Mouse (Mus musculus) midbrain, embryonic 12.5 days (tissue): ENCODE results near the gene Gm11596. TPM values are rescaled to one million over a fixed set of nuclear protein-coding genes. Genes with fewer than 3 reads are reported as not detected.
"Not testable (repeated sequence)": the region's sequence is repeated elsewhere in the genome, so short reads cannot be mapped to it uniquely, and the experiment has no call there.

ENCODE experiments used
- ATAC-seq: fragments of 200-750 bp; cut with Nextera tagmentation; 2 replicates; pipeline ENCODE4 v1.8.0; 2017; ENCODE audit warnings: low read depth, moderate TSS enrichment, moderate library complexity; ENCODE audit not compliant: low FRiP score
- H3K27ac ChIP-seq: fragments of 300-500 bp; sonication (generic); replicated peaks from 2 replicates; pipeline ENCODE4 v1.5.1; 2016; ENCODE audit warnings: mild to moderate bottlenecking
- H3K27me3 ChIP-seq: fragments of 300-500 bp; sonication (generic); 2 replicates; pipeline ENCODE4 v1.6.1; 2016; ENCODE audit warnings: mild to moderate bottlenecking
- H3K36me3 ChIP-seq: fragments of 300-500 bp; sonication (generic); 2 replicates; pipeline ENCODE4 v1.6.1; 2016
- H3K4me1 ChIP-seq: fragments of 300-500 bp; sonication (generic); 2 replicates; pipeline ENCODE4 v1.6.1; 2016
- H3K4me2 ChIP-seq: fragments of 300-500 bp; sonication (generic); replicated peaks from 2 replicates; pipeline ENCODE4 v1.6.1; 2016; ENCODE audit warnings: mild to moderate bottlenecking, moderate library complexity
- H3K4me3 ChIP-seq: fragments of 300-500 bp; sonication (generic); 2 replicates; pipeline ENCODE4 v1.5.1; 2016; ENCODE audit warnings: mild to moderate bottlenecking
- H3K9ac ChIP-seq: fragments of 300-500 bp; sonication (generic); replicated peaks from 2 replicates; pipeline ENCODE4 v1.6.1; 2016; ENCODE audit warnings: mild to moderate bottlenecking, moderate library complexity
- H3K9me3 ChIP-seq: fragments of 300-500 bp; sonication (generic); 2 replicates; pipeline ENCODE4 v1.6.1; 2016; ENCODE audit warnings: mild to moderate bottlenecking
- WGBS: fragments of 180-500 bp; shearing (Covaris S2); methylation state at CpG from one replicate; pipeline ENCODE4 v1.1.7; 2016; 5-methylcytosine and 5-hydroxymethylcytosine counted together
- polyA plus RNA-seq: library from polyadenylated mRNA; unstranded; fragments of >200 nt; fragmentation: Nextera tagmentation; extraction: Ambion mirVana; gene quantifications from 2 replicates; pipeline ENCODE4 v1.2.1, GENCODE M21; 2016

Gm11596 gene
- polyA plus RNA-seq = not detected in 2 replicates

GRCm38 (mm10) chr11:99793367-99793766 is at the start of gene Gm11596:
Gene Gm11596 (minus strand): TSS chr11:99793467.
- ATAC-seq = no peak

GRCm38 (mm10) chr11:99842185-99842584 is 48.9 kb upstream of the Gm11596 start:
- H3K9me3 ChIP-seq = no peaks in the 10 kb centered on the region
- no peak for ATAC-seq
- no peak overlapping the region for H3K27ac ChIP-seq
- 62% methylated on average over 1 of the region's 1 CpGs for WGBS
- no peak overlapping the region for H3K4me2 ChIP-seq
- H3K4me1 ChIP-seq = peaks cover 8% of the 10 kb centered on the region; the same call in 1 of the 2 replicates
- no peaks in the 10 kb centered on the region for H3K36me3 ChIP-seq
- H3K4me3 ChIP-seq = no peak overlapping the region
- H3K27me3 ChIP-seq = no peaks in the 10 kb centered on the region
- no peak overlapping the region for H3K9ac ChIP-seq

More at GRCm38 (mm10) chr11:99793367-99793766, at the start of gene Gm11596:
- Histone ChIP-seq H3K27me3 (no peaks in the 10 kb centered on the region), H3K27ac (no peak within 1 kb of the TSS), H3K4me1 (no peaks in the 10 kb centered on the region), H3K9ac (no peak within 1 kb of the TSS), H3K9me3 (no peaks in the 10 kb centered on the region), H3K4me2 (no peak within 1 kb of the TSS), H3K4me3 (no peak within 1 kb of the TSS), H3K36me3 (no peaks in the 10 kb centered on the region)
- WGBS = 78% methylated on average over 2 of the region's 2 CpGs

- no peak within 1 kb of the TSS for H3K27ac ChIP-seq
- no peak for ATAC-seq
- no peak within 1 kb of the TSS for H3K9ac ChIP-seq
- no peaks in the 10 kb centered on the region for H3K36me3 ChIP-seq
- H3K27me3 ChIP-seq = no peaks in the 10 kb centered on the region
- WGBS = 92% methylated on average over 1 of the region's 1 CpGs
- H3K4me2 ChIP-seq = no peak within 1 kb of the TSS
- H3K4me1 ChIP-seq = peaks cover 8% of the 10 kb centered on the region; the same call in 1 of the 2 replicates
- no peaks in the 10 kb centered on the region for H3K9me3 ChIP-seq
- no peak within 1 kb of the TSS for H3K4me3 ChIP-seq
Measured at GRCm38 (mm10) chr11:99837966-99838365, 44.7 kb upstream of the Gm11596 start, which contains the start of gene 2300003K06Rik. Gene 2300003K06Rik (minus strand): TSS chr11:99838066.

GRCm38 (mm10) chr11:99815566-99815965 is 22.3 kb upstream of the Gm11596 start, which contains the start of gene Gm11564:
Gene Gm11564 (minus strand): TSS chr11:99815666.
- H3K4me1 ChIP-seq, ATAC-seq, H3K4me3 ChIP-seq, H3K9me3 ChIP-seq, H3K36me3 ChIP-seq, H3K4me2 ChIP-seq, H3K27me3 ChIP-seq, H3K9ac ChIP-seq: not testable (repeated sequence)
- H3K27ac ChIP-seq = 0 out of 2 replicates have a peak within 1 kb of the TSS, but pooled peaks have one; percentile 1
- 90% methylated on average over 2 of the region's 2 CpGs for WGBS

- not testable (repeated sequence) for H3K36me3 ChIP-seq, H3K4me2 ChIP-seq, ATAC-seq, H3K4me3 ChIP-seq, H3K27ac ChIP-seq, H3K9ac ChIP-seq, H3K27me3 ChIP-seq, H3K4me1 ChIP-seq, H3K9me3 ChIP-seq
Measured at GRCm38 (mm10) chr11:99809792-99810191, 16.5 kb upstream of the Gm11596 start, which contains the start of gene Krtap4-13. Gene Krtap4-13 (minus strand): TSS chr11:99809892.

GRCm38 (mm10) chr11:99804346-99804745 is 11.1 kb upstream of the Gm11596 start, which contains the start of gene Gm11554:
Gene Gm11554 (minus strand): TSS chr11:99804446.
- not testable (repeated sequence) for H3K9me3 ChIP-seq, H3K4me1 ChIP-seq, H3K27ac ChIP-seq, H3K4me2 ChIP-seq, H3K27me3 ChIP-seq, H3K4me3 ChIP-seq, H3K36me3 ChIP-seq, ATAC-seq, H3K9ac ChIP-seq
- no CpG with 5 or more reads among the region's 1 CpGs for WGBS

GRCm38 (mm10) chr11:99798832-99799231 is 5.6 kb upstream of the Gm11596 start, which contains the start of gene Gm11569:
Gene Gm11569 (minus strand): TSS chr11:99798932.
- H3K4me2 ChIP-seq, H3K9ac ChIP-seq, H3K4me3 ChIP-seq, H3K4me1 ChIP-seq, ATAC-seq, H3K9me3 ChIP-seq, H3K36me3 ChIP-seq, H3K27me3 ChIP-seq, H3K27ac ChIP-seq: not testable (repeated sequence)
- no CpG with 5 or more reads among the region's 1 CpGs for whole genome bisulfite sequencing

- not testable (repeated sequence) for ATAC-seq, H3K27me3 ChIP-seq, H3K36me3 ChIP-seq, H3K4me2 ChIP-seq, H3K27ac ChIP-seq, H3K4me3 ChIP-seq, H3K9ac ChIP-seq, H3K4me1 ChIP-seq, H3K9me3 ChIP-seq
Measured at GRCm38 (mm10) chr11:99784900-99785299, 8.4 kb downstream of the Gm11596 start, which contains the start of gene Krtap4-9. Gene Krtap4-9 (plus strand): TSS chr11:99785200.

- Histone ChIP-seq H3K4me1 (peaks cover 4% of the 10 kb centered on the region; the same call in 1 of the 2 replicates), H3K27me3 (no peaks in the 10 kb centered on the region), H3K4me3 (no peak within 1 kb of the TSS), H3K9ac (no peak within 1 kb of the TSS), H3K27ac (no peak within 1 kb of the TSS; the same call in 1 of the 2 replicates), H3K4me2 (no peak within 1 kb of the TSS), H3K9me3 (no peaks in the 10 kb centered on the region), H3K36me3 (no peaks in the 10 kb centered on the region)
- 91% methylated on average over 2 of the region's 2 CpGs for WGBS
- ATAC-seq = no peak
Measured at GRCm38 (mm10) chr11:99780604-99781003, 12.7 kb downstream of the Gm11596 start, which contains the start of gene Krtap4-8. Gene Krtap4-8 (minus strand): TSS chr11:99780704.

- H3K36me3 ChIP-seq = no peaks in the 10 kb centered on the region
- 55% methylated on average over 7 of the region's 7 CpGs for WGBS
- no peak overlapping the region for H3K27ac ChIP-seq
- no peak for ATAC-seq
- no peak overlapping the region for H3K9ac ChIP-seq
- no peaks in the 10 kb centered on the region for H3K9me3 ChIP-seq
- H3K4me2 ChIP-seq = no peak overlapping the region
- no peaks in the 10 kb centered on the region for H3K27me3 ChIP-seq
- H3K4me1 ChIP-seq = peaks cover 4% of the 10 kb centered on the region; the same call in 1 of the 2 replicates
- H3K4me3 ChIP-seq = no peak overlapping the region
Measured at GRCm38 (mm10) chr11:99778401-99778800, 14.9 kb downstream of the Gm11596 start.

- H3K27me3 ChIP-seq, H3K36me3 ChIP-seq, H3K9ac ChIP-seq, H3K9me3 ChIP-seq, ATAC-seq, H3K4me3 ChIP-seq, H3K4me1 ChIP-seq, H3K4me2 ChIP-seq: not testable (repeated sequence)
- peak within 1 kb of the TSS; percentile 49; the same call in 1 of the 2 replicates for H3K27ac ChIP-seq
Measured at GRCm38 (mm10) chr11:99772813-99773212, 20.5 kb downstream of the Gm11596 start, which contains the start of gene Gm11595. Gene Gm11595 (minus strand): TSS chr11:99772913.

- H3K4me1 ChIP-seq = no peaks in the 10 kb centered on the region
- no peak overlapping the region for H3K4me2 ChIP-seq
- H3K27ac ChIP-seq = no peak overlapping the region
- no peaks in the 10 kb centered on the region for H3K9me3 ChIP-seq
- 74% methylated on average over 2 of the region's 2 CpGs for WGBS
- H3K27me3 ChIP-seq = no peaks in the 10 kb centered on the region
- no peaks in the 10 kb centered on the region for H3K36me3 ChIP-seq
- no peak for ATAC-seq
- no peak overlapping the region for H3K9ac ChIP-seq
- no peak overlapping the region for H3K4me3 ChIP-seq
Measured at GRCm38 (mm10) chr11:99768410-99768809, 24.9 kb downstream of the Gm11596 start.

GRCm38 (mm10) chr11:99758877-99759276 is 34.4 kb downstream of the Gm11596 start:
- 88% methylated on average over 1 of the region's 1 CpGs for WGBS
- Histone ChIP-seq H3K36me3 (no peaks in the 10 kb centered on the region), H3K27me3 (no peaks in the 10 kb centered on the region), H3K4me1 (no peaks in the 10 kb centered on the region), H3K9me3 (no peaks in the 10 kb centered on the region), H3K4me2 (no peak overlapping the region), H3K4me3 (no peak overlapping the region), H3K27ac (no peak overlapping the region), H3K9ac (no peak overlapping the region)
- ATAC-seq = no peak
